11 mouse cellular contexts compared by ENCODE assay signal in genomic region chr12:83721281-83721680, GRCm38 (mm10). TPM values are rescaled to one million over a fixed set of nuclear protein-coding genes. Genes with fewer than 3 reads are reported as not detected.
DNase-seq lines count a peak whose midpoint lies in the region; ATAC-seq and TF ChIP-seq lines count a peak whose summit lies in the region.
"Had no signal": no experiment of that assay in that cellular context is flagged by ENCODE, and none has a peak within 500 bp of the region (broad histone marks: within the 10 kb centered on the region; RNA-seq: fewer than 3 reads in every experiment).

No protein-coding gene starts in this region.

- no peaks in the 10 kb centered on the region; the same call in 1 of the 2 replicates for H3K36me3 ChIP-seq in embryonic facial prominence, embryonic 11.5 days (replicated peaks; ENCODE audit: control insufficient read depth, insufficient read depth, low read depth, low read length)
- peaks cover 40% of the 10 kb centered on the region for H3K36me3 ChIP-seq in kidney, postnatal 0 days (ENCODE audit: insufficient read depth, low read length)

- no peak for TF ChIP-seq CTCF in kidney, postnatal 0 days (IDR thresholded peaks at IDR 0.05; ENCODE audit: low read depth)

- H3K9me3 ChIP-seq in embryonic facial prominence, embryonic 11.5 days (replicated peaks; ENCODE audit: control insufficient read depth, low read length): no peaks in the 10 kb centered on the region
- no peaks in the 10 kb centered on the region for H3K9me3 ChIP-seq in kidney, postnatal 0 days (replicated peaks; ENCODE audit: low read length)
- H3K9me3 ChIP-seq: forebrain, embryonic 15.5 days had no signal

- H3K27me3 ChIP-seq in embryonic facial prominence, embryonic 11.5 days (ENCODE audit: control insufficient read depth, insufficient read depth, low read length): no peaks in the 10 kb centered on the region
- no peaks in the 10 kb centered on the region for H3K27me3 ChIP-seq in kidney, postnatal 0 days (ENCODE audit: insufficient read depth, low read length)
- H3K27me3 ChIP-seq: forebrain, embryonic 15.5 days had no signal

- no peak overlapping the region for H3K4me3 ChIP-seq in embryonic facial prominence, embryonic 11.5 days (ENCODE audit: low read depth, low read length)
- no peak overlapping the region for H3K4me3 ChIP-seq in kidney, postnatal 0 days (replicated peaks; ENCODE audit: low read depth, low read length)
- H3K4me3 ChIP-seq: forebrain, embryonic 15.5 days had no signal

- DNase-seq in kidney, adult 9 months: peak; percentile 26
- no peak for DNase-seq in kidney, postnatal 14 days
- peak; percentile 21 for DNase-seq in R1 (ENCODE audit: low read depth, low spot score)
- peak; percentile 24 for DNase-seq in embryonic facial prominence, embryonic 11.5 days (ENCODE audit: low spot score)
- peak; percentile 41 for DNase-seq in kidney, postnatal 0 days (ENCODE audit: low spot score)
- no peak for DNase-seq in embryo, embryonic 11 days
- no peak for DNase-seq in layer of hippocampus, adult 8-10 months (ENCODE audit: low spot score in 2 of 2)
- DNase-seq in testis, postnatal 14 days (ENCODE audit: low spot score): no peak

- WGBS in embryonic facial prominence, embryonic 11.5 days: 59% methylated on average over 6 of the region's 6 CpGs
- WGBS in kidney, postnatal 0 days: 34% methylated on average over 6 of the region's 6 CpGs

- no peak overlapping the region for H3K9ac ChIP-seq in embryonic facial prominence, embryonic 11.5 days (replicated peaks; ENCODE audit: low read length)
- 0 out of 2 replicates have a peak overlapping the region, but pooled peaks have one; percentile 31 for H3K9ac ChIP-seq in kidney, postnatal 0 days (ENCODE audit: low read depth, low read length)
- H3K9ac ChIP-seq: forebrain, embryonic 15.5 days had no signal

- H3K27ac ChIP-seq in embryonic facial prominence, embryonic 11.5 days (replicated peaks; ENCODE audit: low read depth, low read length): no peak overlapping the region
- H3K27ac ChIP-seq in kidney, postnatal 0 days: peak overlapping the region; percentile 66; the same call in 1 of the 2 replicates
- H3K27ac ChIP-seq: forebrain, embryonic 15.5 days had no signal

- ATAC-seq in embryonic facial prominence, embryonic 11.5 days (replicated peaks; ENCODE audit: insufficient number of reproducible peaks, low FRiP score, low TSS enrichment, low read depth): no peak
- no peak for ATAC-seq in kidney, postnatal 0 days (replicated peaks; ENCODE audit: low FRiP score, low read depth)
- ATAC-seq: activated CD4-positive, CD25-positive, alpha-beta regulatory T cell, adult 4 months; forebrain, embryonic 15.5 days; inflammation-experienced regulatory T-cells, adult 6 months had no signal

- H3K4me2 ChIP-seq in embryonic facial prominence, embryonic 11.5 days (ENCODE audit: low read depth, low read length): no peak overlapping the region
- H3K4me2 ChIP-seq in kidney, postnatal 0 days (ENCODE audit: low read length): no peak overlapping the region
- H3K4me2 ChIP-seq: forebrain, embryonic 15.5 days had no signal

- no peaks in the 10 kb centered on the region for H3K4me1 ChIP-seq in embryonic facial prominence, embryonic 11.5 days (ENCODE audit: control insufficient read depth, insufficient read depth, low read length)
- no peaks in the 10 kb centered on the region for H3K4me1 ChIP-seq in kidney, postnatal 0 days (replicated peaks; ENCODE audit: insufficient read depth, low read length)
- H3K4me1 ChIP-seq: forebrain, embryonic 15.5 days had no signal

RNA-seq across cellular contexts. Expression of gene Psen1, which starts 33.3 kb away (rescaled TPM):
- polyA plus RNA-seq in embryonic facial prominence, embryonic 11.5 days (2014; fragmentation: Nextera tagmentation; extraction: Ambion mirVana): 69.8 and 70.8 TPM in 2 replicates
- 59.5 and 64.3 TPM in 2 replicates for polyA plus RNA-seq in kidney, postnatal 0 days (2015; fragmentation: Nextera tagmentation; extraction: Ambion mirVana)
- total RNA-seq in layer of hippocampus, adult 8-10 months (2022): 10 to 100 TPM; 64.2 to 76.0 (median 69.9) TPM

RNA-seq across cellular contexts. Expression of gene Papln, which starts 42.2 kb away (rescaled TPM):
- 0.06 TPM in 1 of 2 replicates, not detected in the other for polyA plus RNA-seq in embryonic facial prominence, embryonic 11.5 days (2014; fragmentation: Nextera tagmentation; extraction: Ambion mirVana)
- polyA plus RNA-seq in kidney, postnatal 0 days (2015; fragmentation: Nextera tagmentation; extraction: Ambion mirVana): 3.6 and 3.7 TPM in 2 replicates
- 1 to 10 TPM; 3.7 to 4.7 (median 3.9) TPM for total RNA-seq in layer of hippocampus, adult 8-10 months (2022)
- polyA plus RNA-seq: activated CD4-positive, CD25-positive, alpha-beta regulatory T cell, adult 4 months; inflammation-experienced regulatory T-cells, adult 6 months had no signal

Comparison
In these comparisons a context has a peak if more than half of its experiments do, and no peak if none do; other contexts are left out.
1. DNase-seq: peak in kidney, adult 9 months (single experiment), R1 (single experiment), embryonic facial prominence, embryonic 11.5 days (single experiment) and kidney, postnatal 0 days (single experiment); none in kidney, postnatal 14 days (single experiment), embryo, embryonic 11 days (single experiment), layer of hippocampus, adult 8-10 months (0 of 2) and testis, postnatal 14 days (single experiment).